Mouse (Mus musculus) cerebellum, adult (tissue): ENCODE data around the gene Ngp.

ENCODE experiments used
- ATAC-seq: cut with Nextera tagmentation; 2 replicates; pipeline ENCODE4 v1.9.2; 2017; ENCODE audit warnings: mild to moderate bottlenecking, moderate library complexity, mixed read lengths; ENCODE audit not compliant: insufficient number of reproducible peaks, low FRiP score, low TSS enrichment

Gene Ngp

GRCm38 (mm10) chr9:110431241-110431640 is 11.7 kb downstream of the Ngp start:
- ATAC-seq: no peak

DNA sequence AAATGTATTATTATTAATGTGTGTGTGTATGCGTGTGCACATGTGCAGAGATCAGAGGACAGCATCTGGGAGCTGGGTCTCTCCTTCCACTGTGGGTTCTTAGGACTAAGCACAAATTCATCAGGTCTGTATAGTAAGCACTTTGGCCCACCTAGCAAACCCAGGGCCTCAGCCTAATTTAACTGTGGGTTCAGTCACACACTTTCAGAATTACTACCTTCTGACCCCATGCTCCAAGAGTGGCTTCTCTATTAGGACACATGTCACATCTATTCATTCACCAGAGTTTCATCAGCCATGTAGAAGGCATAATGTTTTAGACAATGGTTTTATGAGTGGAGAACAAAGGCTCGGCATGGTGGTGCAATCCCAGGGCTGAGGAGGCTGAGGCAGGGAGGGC is 13.5 kb downstream of the Ngp start:
- ATAC-seq: no peak

- ATAC-seq: no peak
These were observed 16.5 kb downstream of the Ngp start for GRCm38 (mm10) chr9:110436041-110436440.

GRCm38 (mm10) chr9:110440049-110440448 is 20.5 kb downstream of the Ngp start:
- ATAC-seq: no peak

DNA sequence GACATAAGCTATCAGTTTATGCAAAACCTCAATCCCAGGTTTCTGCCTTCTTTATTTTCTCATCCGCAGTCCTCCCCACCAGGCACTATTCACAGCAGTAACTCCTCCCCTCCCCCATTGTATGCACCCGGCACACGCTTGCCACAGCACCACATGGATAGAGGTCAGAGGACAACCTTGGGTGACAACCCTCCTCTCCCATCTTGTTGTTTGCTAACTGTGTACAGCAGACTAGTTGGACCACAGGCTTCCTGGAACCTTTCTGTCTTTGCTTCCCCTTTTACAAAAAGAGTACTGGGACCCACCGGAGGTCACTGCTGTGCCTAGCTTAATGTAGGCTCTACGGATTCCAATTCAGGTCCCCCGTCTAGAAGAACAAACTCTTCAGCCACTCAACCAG is 21.0 kb downstream of the Ngp start:
- ATAC-seq: no peak

DNA sequence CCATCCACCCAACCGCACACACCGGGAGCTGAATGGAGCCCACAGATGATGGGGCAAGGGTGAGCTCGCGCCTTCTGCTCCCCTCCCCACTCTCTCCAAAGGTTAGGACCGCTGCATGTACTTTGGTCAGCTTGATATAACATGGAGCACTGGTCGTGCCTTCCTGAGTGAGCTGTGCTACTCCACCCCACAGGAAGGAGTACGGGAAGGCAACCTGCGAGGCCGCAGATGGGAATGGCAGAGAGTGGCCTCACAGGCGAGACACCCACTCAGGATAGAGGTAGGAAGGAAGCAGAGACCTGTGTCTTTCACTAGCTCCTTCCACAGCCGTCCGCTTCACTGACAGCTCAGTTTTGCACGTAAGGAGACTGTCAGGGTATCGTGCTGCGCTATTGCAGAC is 28.8 kb downstream of the Ngp start:
- no peak for ATAC-seq

GRCm38 (mm10) chr9:110448857-110449617 is 29.5 kb downstream of the Ngp start:
- peak; percentile 58; the same call in 1 of the 2 replicates for ATAC-seq

DNA sequence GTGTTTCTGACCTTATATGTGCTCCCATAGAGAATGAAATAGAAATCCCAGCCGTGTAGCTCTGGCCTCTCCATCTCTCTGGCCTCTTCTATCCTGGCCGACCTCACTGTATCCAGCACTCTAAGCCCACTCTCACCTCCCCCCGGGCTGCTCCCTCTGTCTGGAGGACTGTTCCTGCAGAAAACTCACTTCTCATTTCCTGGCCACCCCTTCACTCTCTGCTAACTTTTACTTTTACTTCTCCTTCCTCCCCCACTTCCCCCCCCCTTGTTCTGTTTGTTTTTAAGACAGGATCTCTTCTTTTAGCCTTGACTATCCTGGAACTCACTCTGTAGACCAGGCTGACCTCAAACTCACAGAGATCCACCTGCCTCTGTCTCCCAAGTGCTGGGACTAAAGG is 33.0 kb downstream of the Ngp start:
- ATAC-seq: no peak

DNA sequence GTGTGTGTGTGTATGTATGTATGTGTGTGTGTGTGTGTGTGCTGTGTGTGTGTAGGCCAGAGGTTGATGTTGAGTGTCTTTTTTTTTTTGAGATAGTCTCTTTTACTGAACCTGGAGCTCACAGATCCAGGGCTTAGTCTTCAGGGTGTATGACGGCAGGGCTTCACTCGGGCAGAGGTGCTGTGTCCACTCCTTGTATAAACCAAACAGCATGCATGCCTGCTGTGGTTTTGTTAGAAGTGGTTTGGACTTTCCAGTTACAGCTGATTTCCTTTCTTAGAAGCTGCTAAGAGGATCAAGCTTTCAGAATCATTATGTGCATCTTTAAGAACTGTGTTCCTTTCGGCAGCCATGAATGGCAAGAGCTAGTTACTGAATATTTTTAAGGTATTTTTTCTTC is 38.4 kb downstream of the Ngp start:
- no peak for ATAC-seq

GRCm38 (mm10) chr9:110459145-110459727 is 39.7 kb downstream of the Ngp start:
- ATAC-seq: no peak

DNA sequence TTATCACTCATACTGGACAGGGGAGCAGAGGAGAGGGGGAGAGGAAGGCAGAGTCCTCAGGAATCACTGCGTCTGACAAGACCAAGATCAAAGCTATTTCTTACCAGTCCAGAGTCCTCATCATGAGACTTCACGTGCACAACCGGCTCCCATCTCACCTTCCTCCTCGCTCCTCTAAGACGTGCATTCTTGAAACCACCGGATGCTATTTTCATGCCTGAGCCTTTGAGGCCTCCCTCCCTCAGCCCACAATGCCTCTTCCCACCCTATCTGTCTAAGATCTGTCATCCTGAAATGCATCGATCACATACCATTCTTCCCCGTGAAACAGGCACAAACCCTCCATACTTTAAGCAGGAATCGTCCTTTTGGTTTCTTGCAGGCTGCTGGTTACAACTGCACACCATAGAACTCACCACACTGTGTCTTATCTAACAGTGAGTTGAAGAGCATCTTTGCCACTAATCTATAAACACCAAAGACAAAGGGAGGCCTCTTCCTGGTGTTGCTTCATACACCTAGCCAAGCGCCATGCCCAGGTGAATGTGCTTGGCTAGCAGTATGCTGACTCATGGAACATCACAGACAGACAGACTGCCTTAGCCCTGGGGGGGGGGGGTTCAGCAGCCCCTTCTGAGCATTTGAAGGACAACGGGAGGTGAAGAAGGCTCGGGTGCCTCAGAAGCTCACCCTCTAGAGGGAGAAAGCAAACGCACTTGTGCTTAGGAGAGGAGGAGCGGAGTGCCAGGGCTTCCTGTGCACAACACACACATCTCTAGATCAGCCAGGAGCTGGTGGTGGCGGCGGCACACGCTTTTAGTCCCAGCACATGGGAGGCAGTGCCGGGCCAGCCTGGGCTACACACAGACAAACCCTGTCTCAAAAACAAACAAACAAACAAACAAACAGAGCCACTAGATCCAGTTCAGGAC is 41.6 kb downstream of the Ngp start:
- ATAC-seq: no peak

- ATAC-seq: no peak
These were observed 42.8 kb downstream of the Ngp start for GRCm38 (mm10) chr9:110462321-110462720.

DNA sequence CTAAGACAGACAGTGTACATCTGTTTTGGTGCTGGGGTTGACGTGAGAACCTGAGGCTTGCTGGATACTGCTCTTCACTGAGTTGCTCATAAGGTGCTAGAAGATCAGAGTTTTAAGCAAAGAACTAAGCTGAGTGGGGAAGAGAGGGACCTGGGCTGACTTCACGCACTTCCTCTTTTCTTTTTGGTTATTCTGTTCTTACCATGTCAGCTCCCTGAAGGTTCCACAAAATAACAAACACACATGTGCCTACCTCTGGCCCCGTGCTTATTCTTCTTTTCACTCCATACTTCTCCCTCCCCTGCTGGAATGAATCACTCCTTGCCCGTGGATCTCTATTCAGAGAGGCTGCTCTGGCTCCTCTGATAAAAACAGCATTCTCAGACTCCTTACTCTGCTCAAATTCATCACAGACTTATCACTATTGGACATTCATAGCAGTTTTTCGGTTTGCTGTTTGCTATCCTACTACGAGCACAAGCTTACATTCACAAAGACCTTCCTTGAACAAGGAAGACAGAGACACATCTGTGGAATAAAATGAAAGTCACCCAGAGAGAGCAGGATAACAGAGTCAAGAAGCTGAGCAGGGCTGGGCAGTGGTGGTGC is 44.5 kb downstream of the Ngp start:
- no peak for ATAC-seq

GRCm38 (mm10) chr9:110465336-110465735 is 45.8 kb downstream of the Ngp start:
- ATAC-seq: no peak

DNA sequence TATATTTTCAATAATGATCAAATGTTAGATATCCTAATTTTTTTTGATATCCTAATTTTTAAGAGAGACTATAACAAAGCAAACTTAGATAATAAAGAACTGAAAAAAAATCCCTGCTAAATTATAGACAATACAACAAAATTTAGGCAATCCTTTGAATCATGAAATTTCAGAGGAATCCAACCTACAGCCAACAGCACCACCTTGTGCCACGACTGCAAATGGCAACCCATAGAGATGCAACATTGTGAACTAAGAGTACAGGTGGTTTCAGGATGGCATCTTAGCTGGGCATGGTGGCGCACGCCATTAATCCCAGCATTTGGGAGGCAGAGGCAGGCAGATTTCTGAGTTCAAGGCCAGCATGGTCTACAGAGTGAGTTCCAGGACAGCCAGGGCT is 46.6 kb downstream of the Ngp start:
- ATAC-seq: no peak
